Mouse (Mus musculus): ENCODE results near the gene P4ha1. TPM values are rescaled to one million over a fixed set of nuclear protein-coding genes. Genes with fewer than 3 reads are reported as not detected.

P4ha1 gene
- polyA plus RNA-seq, 1 experiment from 2014 or later = 57.9 TPM

- H3K4me3 ChIP-seq (ENCODE audit: low read length) = no peak overlapping the region
- no peaks in the 10 kb centered on the region for H3K27me3 ChIP-seq (ENCODE audit: control insufficient read depth, insufficient read depth, low read length)
- 41% methylated on average over 6 of the region's 6 CpGs for WGBS
- peak; percentile 23; the same call in 1 of the 2 replicates for ATAC-seq (replicated peaks; ENCODE audit: extremely low read depth, insufficient read depth, low FRiP score)
- no peaks in the 10 kb centered on the region for H3K36me3 ChIP-seq (ENCODE audit: control insufficient read depth, insufficient read depth)
- H3K27ac ChIP-seq (ENCODE audit: low read length) = peak overlapping the region; percentile 61
- H3K9me3 ChIP-seq (replicated peaks; ENCODE audit: control insufficient read depth, low read length) = peaks cover 3% of the 10 kb centered on the region; the same call in 1 of the 2 replicates
- H3K9ac ChIP-seq (ENCODE audit: low read length) = no peak overlapping the region
- H3K4me1 ChIP-seq (ENCODE audit: control insufficient read depth, insufficient read depth, low read length) = peaks cover 15% of the 10 kb centered on the region
- no peak overlapping the region for H3K4me2 ChIP-seq (ENCODE audit: low read depth, low read length)
Measured at GRCm38 (mm10) chr10:59310691-59311457, 12.2 kb upstream of the P4ha1 start.

- H3K27ac ChIP-seq (ENCODE audit: low read length) = no peak overlapping the region
- peaks cover 3% of the 10 kb centered on the region; the same call in 1 of the 2 replicates for H3K9me3 ChIP-seq (replicated peaks; ENCODE audit: control insufficient read depth, low read length)
- H3K27me3 ChIP-seq (ENCODE audit: control insufficient read depth, insufficient read depth, low read length) = no peaks in the 10 kb centered on the region
- no peak overlapping the region for H3K9ac ChIP-seq (ENCODE audit: low read length)
- peaks cover 15% of the 10 kb centered on the region for H3K4me1 ChIP-seq (ENCODE audit: control insufficient read depth, insufficient read depth, low read length)
- WGBS = 78% methylated on average over 5 of the region's 5 CpGs
- H3K4me2 ChIP-seq (ENCODE audit: low read depth, low read length) = no peak overlapping the region
- no peak for ATAC-seq (replicated peaks; ENCODE audit: extremely low read depth, insufficient read depth, low FRiP score)
- no peaks in the 10 kb centered on the region for H3K36me3 ChIP-seq (ENCODE audit: control insufficient read depth, insufficient read depth)
- H3K4me3 ChIP-seq (ENCODE audit: low read length) = no peak overlapping the region
Measured at GRCm38 (mm10) chr10:59311881-59312280, 11.2 kb upstream of the P4ha1 start.

- no peak overlapping the region for H3K27ac ChIP-seq (ENCODE audit: low read length)
- H3K9ac ChIP-seq (ENCODE audit: low read length) = no peak overlapping the region
- ATAC-seq (replicated peaks; ENCODE audit: extremely low read depth, insufficient read depth, low FRiP score) = no peak
- H3K4me2 ChIP-seq (ENCODE audit: low read depth, low read length) = no peak overlapping the region
- H3K9me3 ChIP-seq (replicated peaks; ENCODE audit: control insufficient read depth, low read length) = no peaks in the 10 kb centered on the region
- no peaks in the 10 kb centered on the region for H3K36me3 ChIP-seq (ENCODE audit: control insufficient read depth, insufficient read depth)
- no peak overlapping the region for H3K4me3 ChIP-seq (ENCODE audit: low read length)
- 79% methylated on average over 3 of the region's 3 CpGs for WGBS
- H3K27me3 ChIP-seq (ENCODE audit: control insufficient read depth, insufficient read depth, low read length) = no peaks in the 10 kb centered on the region
- peaks cover 16% of the 10 kb centered on the region for H3K4me1 ChIP-seq (ENCODE audit: control insufficient read depth, insufficient read depth, low read length)
Measured at GRCm38 (mm10) chr10:59321112-59321511, 2.0 kb upstream of the P4ha1 start.

- Histone ChIP-seq H3K4me3 (ENCODE audit: low read length) (no peak overlapping the region), H3K9me3 (replicated peaks; ENCODE audit: control insufficient read depth, low read length) (no peaks in the 10 kb centered on the region)
Measured at GRCm38 (mm10) chr10:59322271-59322670, 825 bp upstream of the P4ha1 start.

GRCm38 (mm10) chr10:59323488-59324161 lies 529 bp downstream of the P4ha1 start:
- WGBS = 1% methylated on average over 47 of the region's 49 CpGs
- Histone ChIP-seq H3K9me3 (replicated peaks; ENCODE audit: control insufficient read depth, low read length) (no peaks in the 10 kb centered on the region), H3K4me3 (ENCODE audit: low read length) (peak overlapping the region; percentile 82), H3K9ac (ENCODE audit: low read length) (peak overlapping the region; percentile 86), H3K27me3 (ENCODE audit: control insufficient read depth, insufficient read depth, low read length) (no peaks in the 10 kb centered on the region), H3K27ac (ENCODE audit: low read length) (peak overlapping the region; percentile 96), H3K4me2 (ENCODE audit: low read depth, low read length) (peak overlapping the region; percentile 68), H3K36me3 (ENCODE audit: control insufficient read depth, insufficient read depth) (peaks cover 1% of the 10 kb centered on the region; the same call in 1 of the 2 replicates), H3K4me1 (ENCODE audit: control insufficient read depth, insufficient read depth, low read length) (peaks cover 23% of the 10 kb centered on the region)
- peak; percentile 74 for ATAC-seq (replicated peaks; ENCODE audit: extremely low read depth, insufficient read depth, low FRiP score)

More at GRCm38 (mm10) chr10:59322271-59322670, 825 bp upstream of the P4ha1 start:
- Histone ChIP-seq H3K4me2 (ENCODE audit: low read depth, low read length) (peak overlapping the region; percentile 68; the same call in 1 of the 2 replicates), H3K4me1 (ENCODE audit: control insufficient read depth, insufficient read depth, low read length) (peaks cover 20% of the 10 kb centered on the region), H3K27me3 (ENCODE audit: control insufficient read depth, insufficient read depth, low read length) (no peaks in the 10 kb centered on the region), H3K9ac (ENCODE audit: low read length) (peak overlapping the region; percentile 74; the same call in 1 of the 2 replicates), H3K36me3 (ENCODE audit: control insufficient read depth, insufficient read depth) (no peaks in the 10 kb centered on the region), H3K27ac (ENCODE audit: low read length) (peak overlapping the region; percentile 90)
- ATAC-seq (replicated peaks; ENCODE audit: extremely low read depth, insufficient read depth, low FRiP score) = no peak
- 60% methylated on average over 4 of the region's 4 CpGs for WGBS

- peaks cover 23% of the 10 kb centered on the region for H3K4me1 ChIP-seq (ENCODE audit: control insufficient read depth, insufficient read depth, low read length)
- H3K4me3 ChIP-seq (ENCODE audit: low read length) = peak overlapping the region; percentile 82
- peak overlapping the region; percentile 86 for H3K9ac ChIP-seq (ENCODE audit: low read length)
- 13% methylated on average over 15 of the region's 15 CpGs for WGBS
- no peak for ATAC-seq (replicated peaks; ENCODE audit: extremely low read depth, insufficient read depth, low FRiP score)
- H3K9me3 ChIP-seq (replicated peaks; ENCODE audit: control insufficient read depth, low read length) = no peaks in the 10 kb centered on the region
- no peaks in the 10 kb centered on the region for H3K27me3 ChIP-seq (ENCODE audit: control insufficient read depth, insufficient read depth, low read length)
- peak overlapping the region; percentile 96 for H3K27ac ChIP-seq (ENCODE audit: low read length)
- H3K36me3 ChIP-seq (ENCODE audit: control insufficient read depth, insufficient read depth) = peaks cover 4% of the 10 kb centered on the region; the same call in 1 of the 2 replicates
- peak overlapping the region; percentile 68 for H3K4me2 ChIP-seq (ENCODE audit: low read depth, low read length)
Measured at GRCm38 (mm10) chr10:59324311-59325165, 1.4 kb downstream of the P4ha1 start.

- no peak for ATAC-seq (replicated peaks; ENCODE audit: extremely low read depth, insufficient read depth, low FRiP score)
- peaks cover 30% of the 10 kb centered on the region for H3K4me1 ChIP-seq (ENCODE audit: control insufficient read depth, insufficient read depth, low read length)
- H3K9ac ChIP-seq (ENCODE audit: low read length) = no peak overlapping the region; the same call in 1 of the 2 replicates
- H3K27me3 ChIP-seq (ENCODE audit: control insufficient read depth, insufficient read depth, low read length) = no peaks in the 10 kb centered on the region
- peak overlapping the region; percentile 26; the same call in 1 of the 2 replicates for H3K4me2 ChIP-seq (ENCODE audit: low read depth, low read length)
- H3K36me3 ChIP-seq (ENCODE audit: control insufficient read depth, insufficient read depth) = peaks cover 4% of the 10 kb centered on the region; the same call in 1 of the 2 replicates
- WGBS = 63% methylated on average over 8 of the region's 8 CpGs
- H3K4me3 ChIP-seq (ENCODE audit: low read length) = no peak overlapping the region
- no peaks in the 10 kb centered on the region for H3K9me3 ChIP-seq (replicated peaks; ENCODE audit: control insufficient read depth, low read length)
- H3K27ac ChIP-seq (ENCODE audit: low read length) = no peak overlapping the region
Measured at GRCm38 (mm10) chr10:59326612-59327315, 3.7 kb downstream of the P4ha1 start.

- no peaks in the 10 kb centered on the region for H3K27me3 ChIP-seq (ENCODE audit: control insufficient read depth, insufficient read depth, low read length)
- ATAC-seq (replicated peaks; ENCODE audit: extremely low read depth, insufficient read depth, low FRiP score) = no peak
- H3K4me1 ChIP-seq (ENCODE audit: control insufficient read depth, insufficient read depth, low read length) = peaks cover 29% of the 10 kb centered on the region
- WGBS = 90% methylated on average over 3 of the region's 3 CpGs
- H3K9me3 ChIP-seq (replicated peaks; ENCODE audit: control insufficient read depth, low read length) = no peaks in the 10 kb centered on the region
- H3K4me3 ChIP-seq (ENCODE audit: low read length) = no peak overlapping the region
- H3K36me3 ChIP-seq (ENCODE audit: control insufficient read depth, insufficient read depth) = peaks cover 4% of the 10 kb centered on the region; the same call in 1 of the 2 replicates
- no peak overlapping the region for H3K27ac ChIP-seq (ENCODE audit: low read length)
- H3K9ac ChIP-seq (ENCODE audit: low read length) = no peak overlapping the region
- no peak overlapping the region for H3K4me2 ChIP-seq (ENCODE audit: low read depth, low read length)
Measured at GRCm38 (mm10) chr10:59327316-59327710, 4.2 kb downstream of the P4ha1 start.

All from heart, embryonic 16.5 days (tissue).